Mouse (Mus musculus) right cerebral cortex, adult 2 months (tissue): Measurements from ENCODE around the gene Ascl3.

ENCODE experiments used
- DNase-seq, 2 experiments: peaks; one replicate each; pipeline ENCODE4 v3.0.0; 2021 to 2022; ENCODE audit warnings: low spot score in 2 of 2

Gene Ascl3

GRCm38 (mm10) chr7:109710069-109710468 is 21.5 kb downstream of the Ascl3 start:
- DNase-seq, result no peak

- no peak for DNase-seq
Observed at GRCm38 (mm10) chr7:109708961-109709382, 22.6 kb downstream of the Ascl3 start.

- DNase-seq, result peak; percentile 57 to 58
Observed at GRCm38 (mm10) chr7:109707023-109707785, 24.3 kb downstream of the Ascl3 start.

- DNase-seq, result no peak
Observed at GRCm38 (mm10) chr7:109704461-109704860, 27.1 kb downstream of the Ascl3 start.

GRCm38 (mm10) chr7:109704016-109704377 is 27.5 kb downstream of the Ascl3 start:
- DNase-seq, result peak in 1 of 2 experiments; percentile 18

GRCm38 (mm10) chr7:109703190-109704015 is 28.1 kb downstream of the Ascl3 start, which contains the start of the genes St5 and Akip1:
Gene St5, minus strand, starts transcription at chr7:109703605.
Gene Akip1, plus strand, starts transcription at chr7:109703690.
- peak; percentile 90 to 92 for DNase-seq

DNA sequence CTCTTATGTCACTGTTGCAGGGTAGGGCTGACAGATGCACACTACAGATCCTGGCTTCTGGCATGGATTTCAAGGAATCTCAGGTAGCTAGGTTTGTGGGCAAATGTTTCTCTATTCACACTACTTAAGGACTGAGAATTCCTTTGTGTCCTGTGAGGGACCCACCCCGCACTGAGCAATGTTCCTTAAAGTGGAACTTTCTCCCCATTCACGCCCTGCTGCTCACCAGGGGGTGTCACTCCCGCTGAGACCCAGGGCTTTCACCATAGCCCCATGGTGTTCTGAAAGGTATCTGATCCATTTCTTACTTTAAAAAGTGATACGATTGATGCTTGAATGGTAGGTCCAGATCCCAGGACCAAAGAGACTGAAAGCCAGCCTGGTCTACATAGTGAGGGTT is 28.8 kb downstream of the Ascl3 start:
- DNase-seq, result no peak

DNA sequence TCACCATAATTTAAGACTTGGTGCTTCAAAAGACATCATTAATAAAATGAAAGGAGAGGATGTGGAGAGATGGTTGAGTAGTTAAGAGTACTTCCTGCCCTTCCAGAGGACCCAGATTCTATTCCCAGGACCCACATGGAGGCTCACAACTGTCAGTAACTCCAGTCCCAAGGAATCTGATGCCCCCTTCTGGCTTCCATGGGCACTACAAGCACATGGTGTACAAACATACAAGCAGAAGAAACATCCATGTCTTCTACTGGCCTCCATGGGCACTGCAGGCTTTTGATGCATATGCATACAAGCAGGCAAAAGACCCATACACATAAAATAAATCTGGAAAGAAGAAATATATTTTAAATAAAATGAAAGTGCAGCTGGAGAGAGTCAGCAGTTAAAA is 31.3 kb downstream of the Ascl3 start:
- no peak for DNase-seq

DNA sequence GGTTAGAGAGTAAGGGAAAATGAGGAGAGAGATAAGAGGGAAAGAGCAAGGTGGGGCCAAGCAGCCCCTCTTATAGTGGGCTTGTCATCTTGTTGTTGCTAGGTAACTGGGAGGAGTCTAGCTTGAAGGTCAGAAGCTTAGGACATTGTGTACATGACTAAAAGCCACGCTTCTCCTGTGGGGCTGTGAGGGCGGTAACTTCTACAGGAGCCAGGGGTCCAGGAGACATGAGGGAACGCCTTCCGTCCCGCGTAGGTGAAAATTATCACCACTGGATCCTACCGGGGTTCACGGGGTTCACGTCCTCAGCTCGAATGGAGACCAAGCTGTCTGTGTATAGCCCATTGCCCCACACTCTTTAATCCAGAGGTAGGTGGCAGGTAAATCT is 36.2 kb downstream of the Ascl3 start:
- no peak for DNase-seq

GRCm38 (mm10) chr7:109694576-109695338 is 36.8 kb downstream of the Ascl3 start:
- no peak for DNase-seq

DNA sequence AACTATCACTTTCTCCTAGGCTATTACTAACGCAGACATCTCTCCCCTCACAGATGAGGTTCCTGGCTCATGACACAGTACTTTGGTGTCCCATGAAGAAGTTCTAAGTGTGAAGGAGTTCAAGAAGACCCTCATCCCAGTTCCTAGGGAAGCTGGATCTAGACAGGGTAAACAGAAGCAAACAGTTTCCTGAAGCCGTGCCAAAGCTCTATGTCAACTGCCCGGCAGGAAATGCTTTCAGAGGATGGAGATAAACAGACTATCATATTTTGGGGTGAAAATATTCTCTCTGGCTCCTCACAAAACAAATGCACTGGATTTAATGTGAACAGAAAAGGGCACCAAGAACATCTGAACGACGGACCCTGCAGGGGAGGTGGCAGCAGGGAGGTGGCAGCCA is 40.6 kb downstream of the Ascl3 start:
- DNase-seq, result no peak

GRCm38 (mm10) chr7:109690101-109690500 is 41.4 kb downstream of the Ascl3 start:
- DNase-seq, result no peak

- DNase-seq, result no peak
Observed at GRCm38 (mm10) chr7:109686585-109687128, 44.9 kb downstream of the Ascl3 start.

- DNase-seq, result no peak
Observed at GRCm38 (mm10) chr7:109680879-109681278, 50.6 kb downstream of the Ascl3 start.

- no peak for DNase-seq
Observed at GRCm38 (mm10) chr7:109680284-109680683, 51.2 kb downstream of the Ascl3 start.
